Mouse (Mus musculus) lung, postnatal 0 days (tissue): ENCODE measurements around the gene Adcy6.

Experiments
- CTCF ChIP-seq: IDR thresholded peaks from 2 replicates; pipeline ENCODE4 v1.5.1; 2016; ENCODE audit warnings: antibody characterized with exemption, mild to moderate bottlenecking
- EP300 ChIP-seq: IDR thresholded peaks from 2 replicates; pipeline ENCODE4 v1.6.1; 2016; ENCODE audit warnings: antibody characterized with exemption, mild to moderate bottlenecking, control low read depth

DNA sequence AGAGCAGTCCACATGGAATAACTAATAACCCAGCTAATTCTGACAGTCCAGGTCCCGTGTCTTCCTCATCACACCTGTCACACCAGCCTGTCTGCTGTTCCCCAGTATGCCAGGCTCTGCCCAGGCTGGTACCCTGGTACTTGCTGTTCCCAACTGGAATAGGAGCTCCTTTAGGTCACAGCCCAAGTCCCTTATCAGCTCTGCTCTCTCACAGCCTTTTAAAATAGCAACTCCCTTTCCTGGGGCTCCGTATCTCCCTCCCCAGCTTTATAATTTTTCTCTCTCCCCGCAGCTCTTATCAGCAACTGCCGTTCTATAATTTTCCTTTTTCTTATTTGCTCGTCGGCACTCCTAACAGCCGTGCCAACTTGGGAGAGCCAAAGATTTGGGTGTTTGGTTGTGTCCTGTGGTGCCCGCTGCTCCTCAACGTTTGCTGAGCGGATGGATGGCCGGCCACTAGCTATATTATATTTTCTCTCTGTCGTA is 3.8 kb downstream of the Adcy6 start:
- TF ChIP-seq CTCF (no peak), EP300 (no peak)
